Mouse (Mus musculus) v-Abl transformed pro-B cells (cell line): ENCODE measurements around the gene Gm2056.
"Not testable (repeated sequence)": the region's sequence is repeated elsewhere in the genome, so short reads cannot be mapped to it uniquely, and the experiment has no call there.

Experiments used
- in situ Hi-C, 2 experiments: fragments of 400-800 bp; cut with MboI; formaldehyde crosslinking; loops; one replicate each; pipeline ENCODE4 v1.15.1; 2025; ENCODE audit not compliant: unreplicated experiment in 2 of 2

Gene Gm2056

DNA sequence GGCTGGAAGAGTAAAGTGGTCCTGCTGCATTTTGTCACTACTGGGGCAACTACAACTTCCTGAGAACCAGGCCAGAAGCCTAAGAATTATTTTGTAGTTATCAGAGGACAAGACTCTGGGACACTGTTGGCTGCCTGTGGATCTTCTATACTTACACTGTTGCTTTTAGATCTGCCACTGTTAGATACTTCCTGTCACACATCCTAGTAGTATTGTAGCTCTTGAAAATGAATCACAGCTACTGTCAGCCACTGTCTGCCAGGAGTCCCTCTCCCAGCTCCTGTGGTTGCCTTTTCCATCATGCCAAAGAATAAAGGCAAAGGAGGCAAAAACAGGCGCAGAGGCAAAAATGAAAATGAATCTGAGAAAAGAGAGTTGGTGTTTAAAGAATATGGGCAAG is at the start of gene Gm2056:
Gene Gm2056 (plus strand): TSS at position 301 of the 400 bp plus-strand sequence.
- in situ Hi-C loops, result not testable (repeated sequence)

DNA sequence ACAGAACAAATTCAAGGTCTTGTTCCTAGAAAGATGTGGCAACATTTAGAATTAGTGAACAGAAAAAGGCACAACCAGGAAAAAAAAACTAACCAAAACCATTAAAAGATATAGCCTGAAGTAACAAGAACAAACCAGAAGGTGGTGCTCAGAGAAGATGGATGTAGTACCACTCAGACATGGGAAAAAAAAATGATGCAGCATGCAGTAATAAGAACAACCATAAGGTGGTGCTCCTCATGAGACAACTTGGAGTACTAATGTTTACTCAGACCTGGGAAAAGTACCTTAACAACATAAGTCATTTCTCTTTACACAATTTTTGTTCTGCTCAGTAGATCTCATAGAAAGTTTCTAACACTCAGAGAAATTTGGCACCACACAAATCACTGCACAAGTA is 42.8 kb upstream of the Gm2056 start:
- in situ Hi-C loops, result not testable (repeated sequence)

DNA sequence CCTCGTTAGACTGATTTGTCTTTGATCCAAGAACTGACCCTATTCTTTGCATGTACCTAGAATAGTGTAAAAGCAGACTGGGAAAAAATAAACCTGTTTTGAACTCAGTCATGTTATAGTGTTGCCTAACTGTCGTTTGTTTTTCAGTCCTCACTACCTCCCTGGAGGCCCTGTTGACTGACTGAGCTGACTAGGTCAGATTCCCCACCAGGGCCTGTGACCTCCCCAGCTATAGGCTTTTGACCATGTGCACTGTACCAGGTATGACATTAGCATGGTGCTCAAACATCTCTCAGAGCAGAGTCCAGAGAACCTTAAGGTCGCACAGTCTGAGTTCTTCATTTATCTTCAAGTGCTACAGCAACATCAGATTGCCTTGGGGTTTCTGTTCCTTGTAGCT is 22.7 kb upstream of the Gm2056 start:
- in situ Hi-C loops, result not testable (repeated sequence)

DNA sequence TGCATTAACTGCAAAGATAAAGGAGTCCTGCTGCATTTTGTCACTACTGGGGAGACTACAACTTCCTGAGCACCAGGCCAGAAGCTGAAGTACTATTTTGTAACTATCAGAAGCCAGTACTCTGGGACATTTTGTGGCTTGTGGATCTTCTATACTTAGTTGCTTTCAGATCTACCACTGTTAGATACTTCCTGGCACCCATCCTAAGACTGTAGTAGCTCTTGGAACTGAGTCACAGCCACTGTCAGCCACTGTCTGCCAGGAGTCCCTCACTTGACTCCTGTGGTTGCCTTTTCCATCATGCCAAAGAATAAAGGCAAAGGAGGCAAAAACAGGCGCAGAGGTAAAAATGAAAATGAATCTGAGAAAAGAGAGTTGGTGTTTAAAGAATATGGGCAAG is 15.3 kb upstream of the Gm2056 start, which contains the start of gene Gm2075:
Gene Gm2075 (plus strand): TSS at position 301 of the 400 bp plus-strand sequence.
- in situ Hi-C loops, result not testable (repeated sequence)

GRCm38 (mm10) chr12:88018671-88019070 is 8.1 kb upstream of the Gm2056 start, which contains the start of gene Gm6803:
Gm6803 (minus strand) TSS chr12:88018771.
- in situ Hi-C loops, result not testable (repeated sequence)

DNA sequence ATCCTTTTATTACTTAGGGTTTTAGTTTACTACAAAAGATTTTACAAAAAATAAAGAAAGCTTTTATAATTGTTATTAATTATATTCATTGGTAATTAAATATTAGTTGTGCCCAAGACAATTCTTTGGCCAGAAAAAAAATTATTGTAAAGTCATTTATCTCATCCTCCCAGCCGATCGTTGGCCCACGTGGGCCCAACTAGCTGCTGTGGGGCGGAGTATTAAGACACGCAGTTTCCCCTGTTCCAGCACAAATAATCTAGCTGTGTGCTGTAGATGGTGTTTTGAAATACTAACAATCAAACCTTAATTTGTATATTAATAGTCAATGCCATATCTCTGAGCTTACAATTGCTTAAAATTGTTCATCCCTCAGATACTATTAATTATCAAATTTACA is 5.4 kb downstream of the Gm2056 start:
- in situ Hi-C loops, result not testable (repeated sequence)

DNA sequence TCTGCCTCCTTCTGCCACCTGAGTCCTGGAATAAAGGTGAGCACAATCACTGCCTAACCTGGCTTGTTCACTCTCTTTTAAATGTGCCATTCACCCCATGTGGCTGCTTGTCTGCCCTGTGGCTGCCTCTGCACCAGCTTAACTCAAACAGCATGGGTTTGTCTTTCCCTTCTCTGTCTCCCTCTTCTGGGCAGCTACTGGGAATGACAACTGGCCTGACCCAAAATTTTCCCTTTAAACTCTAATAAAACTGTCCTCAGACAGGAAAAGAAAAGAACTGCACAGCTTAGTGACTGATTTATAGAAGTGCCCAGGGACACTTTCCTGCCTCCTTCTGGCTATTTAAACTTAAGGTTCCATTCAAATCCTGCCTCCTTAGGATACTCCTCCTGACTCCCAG is 12.3 kb downstream of the Gm2056 start:
- in situ Hi-C loops, result not testable (repeated sequence)

- in situ Hi-C loops, result not testable (repeated sequence)
These were observed 12.9 kb downstream of the Gm2056 start for GRCm38 (mm10) chr12:88039703-88040102.

DNA sequence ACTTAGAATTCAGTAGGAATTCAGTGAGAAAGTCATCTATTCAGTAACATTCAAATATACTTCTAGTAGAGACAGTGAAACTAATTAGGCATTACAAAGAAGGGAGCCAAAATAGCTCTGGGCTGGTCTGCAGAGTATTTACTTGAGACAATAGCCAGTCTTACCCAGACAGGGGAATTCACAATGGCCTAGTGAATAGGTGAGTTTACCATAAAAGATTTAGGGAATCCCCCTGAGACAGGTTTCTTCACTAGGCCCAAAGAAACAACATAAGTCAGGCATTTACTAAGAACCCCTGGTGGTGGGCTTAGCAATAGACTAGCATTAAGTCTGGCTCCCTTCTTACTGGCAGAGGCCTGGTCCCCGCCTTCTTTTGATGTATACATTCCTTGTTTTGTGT is 18.4 kb downstream of the Gm2056 start:
- in situ Hi-C loops, result not testable (repeated sequence)
